Mouse (Mus musculus) cerebellum, adult 9-11 months (tissue): ENCODE results near the gene Slc7a7.
"Not testable (repeated sequence)": the region's sequence is repeated elsewhere in the genome, so short reads cannot be mapped to it uniquely, and the experiment has no call there.

Experiments used
- DNase-seq: peaks from one replicate; pipeline ENCODE4 v3.0.0; 2022

Gene Slc7a7

DNA sequence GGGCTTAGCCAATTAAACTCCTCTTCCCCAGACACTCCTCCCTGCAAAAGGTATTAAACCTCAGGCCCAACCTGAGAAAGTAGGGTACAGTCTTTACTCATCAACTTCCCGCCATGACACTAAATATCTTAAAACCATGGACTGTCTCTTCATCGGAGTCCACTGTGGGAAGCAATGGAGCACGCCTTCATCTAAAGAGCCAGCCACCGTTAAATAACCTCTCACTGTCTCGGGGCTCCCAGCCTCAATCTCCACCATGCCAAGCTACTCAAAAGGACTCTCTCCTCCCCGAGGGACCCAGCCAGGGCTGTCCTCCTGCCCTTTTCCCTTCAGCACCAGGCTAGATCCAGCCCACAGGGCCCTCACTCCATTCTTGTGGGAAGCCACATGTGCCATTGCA, 47.0 kb downstream of the Slc7a7 start:
- DNase-seq: no peak

GRCm38 (mm10) chr14:54369372-54369771, 48.2 kb downstream of the Slc7a7 start:
- DNase-seq: no peak

- peak; percentile 10 for DNase-seq
Observed at GRCm38 (mm10) chr14:54367429-54368060, 50.0 kb downstream of the Slc7a7 start.

- DNase-seq: no peak
Observed at GRCm38 (mm10) chr14:54366581-54366980, 51.0 kb downstream of the Slc7a7 start.

DNA sequence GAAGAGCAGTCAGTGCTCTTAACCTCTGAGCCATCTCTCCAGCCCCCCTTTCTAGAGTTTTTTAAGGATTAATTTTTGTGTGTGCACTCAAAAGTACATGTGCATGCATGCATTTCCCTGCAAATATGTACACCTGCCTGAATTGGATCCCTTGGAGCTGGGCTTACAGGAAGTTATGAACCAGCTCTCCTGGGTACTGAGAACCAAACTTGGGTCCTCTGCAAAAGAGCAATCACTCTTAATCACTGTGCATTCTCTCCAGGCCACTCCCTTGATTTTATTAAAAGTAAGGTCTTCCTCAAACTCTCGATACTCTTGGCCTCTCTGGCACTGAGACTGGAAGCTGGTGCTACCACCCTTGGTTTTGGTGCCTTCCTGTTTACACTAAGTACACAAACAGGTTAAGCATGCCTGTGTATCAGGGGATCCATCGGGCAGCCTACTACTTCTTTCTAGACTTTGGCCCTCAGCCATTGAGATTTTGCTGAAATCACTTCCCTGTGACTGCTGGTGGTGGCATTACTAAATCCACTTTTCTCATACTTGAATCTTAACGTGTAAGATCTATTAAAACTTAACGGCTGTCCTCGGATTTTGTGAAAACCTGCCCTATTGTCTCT, 52.4 kb downstream of the Slc7a7 start:
- no peak for DNase-seq

DNA sequence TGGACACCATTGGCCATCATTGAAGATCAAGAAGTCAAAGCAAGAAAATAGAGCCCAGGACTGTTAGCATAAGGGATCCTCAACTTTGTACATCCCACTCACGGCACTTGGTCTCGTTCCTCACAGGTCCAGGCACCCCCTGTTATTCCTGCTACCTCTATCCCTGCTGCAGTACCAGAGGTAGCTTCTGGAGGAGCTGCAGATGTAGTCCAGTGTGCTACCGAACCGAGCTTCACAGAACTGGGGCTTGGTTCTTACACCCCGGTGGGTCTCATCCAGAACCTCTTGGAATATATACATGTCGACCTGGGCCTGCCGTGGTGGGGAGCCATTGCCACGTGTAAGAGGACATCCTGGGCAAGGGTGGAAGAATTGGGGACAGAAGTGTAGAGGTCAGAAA, 54.4 kb downstream of the Slc7a7 start:
- no peak for DNase-seq

- DNase-seq: peak; percentile 95
Observed at GRCm38 (mm10) chr14:54360577-54361340, 56.8 kb downstream of the Slc7a7 start, which contains the start of gene Oxa1l. Gene Oxa1l, plus strand, starts transcription at chr14:54360834.

DNA sequence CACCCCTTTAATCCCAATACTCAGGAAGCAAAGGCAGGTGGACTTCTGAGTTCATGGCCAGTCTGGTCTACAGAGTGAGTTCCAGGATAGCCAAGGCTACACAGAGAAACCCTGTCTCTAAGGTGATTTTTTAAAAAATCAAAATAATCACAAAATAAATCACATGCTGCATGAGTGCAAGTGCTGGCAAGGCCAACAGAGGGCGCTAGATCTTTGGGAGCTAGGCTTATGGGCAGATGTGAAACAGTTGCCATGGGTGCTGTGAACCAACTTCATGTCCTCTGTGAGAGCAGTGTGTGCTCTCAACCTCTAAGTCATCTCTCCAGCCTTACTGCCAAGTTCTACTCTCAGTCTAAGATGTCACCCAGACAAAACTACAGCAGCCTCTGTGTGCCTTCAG, 63.2 kb downstream of the Slc7a7 start:
- DNase-seq: no peak

DNA sequence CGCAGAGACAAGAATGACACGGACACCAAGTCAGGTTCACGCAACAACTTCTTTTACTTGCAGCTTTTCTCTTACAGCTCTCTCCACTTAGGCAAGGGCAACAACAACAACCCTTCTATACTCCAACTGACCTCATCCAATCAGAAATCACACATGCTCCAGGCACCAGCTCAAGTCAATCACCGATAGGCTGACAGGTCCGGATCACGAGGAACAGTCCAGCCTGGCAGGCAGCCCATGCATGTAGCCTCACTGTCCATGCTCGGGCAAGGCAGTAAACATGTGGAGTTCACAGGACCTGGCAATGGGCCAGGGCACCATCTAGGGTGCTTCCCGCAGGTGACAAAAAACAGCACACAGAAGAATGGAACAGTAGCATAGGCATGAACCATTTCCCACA, 65.3 kb downstream of the Slc7a7 start:
- DNase-seq: no peak

DNA sequence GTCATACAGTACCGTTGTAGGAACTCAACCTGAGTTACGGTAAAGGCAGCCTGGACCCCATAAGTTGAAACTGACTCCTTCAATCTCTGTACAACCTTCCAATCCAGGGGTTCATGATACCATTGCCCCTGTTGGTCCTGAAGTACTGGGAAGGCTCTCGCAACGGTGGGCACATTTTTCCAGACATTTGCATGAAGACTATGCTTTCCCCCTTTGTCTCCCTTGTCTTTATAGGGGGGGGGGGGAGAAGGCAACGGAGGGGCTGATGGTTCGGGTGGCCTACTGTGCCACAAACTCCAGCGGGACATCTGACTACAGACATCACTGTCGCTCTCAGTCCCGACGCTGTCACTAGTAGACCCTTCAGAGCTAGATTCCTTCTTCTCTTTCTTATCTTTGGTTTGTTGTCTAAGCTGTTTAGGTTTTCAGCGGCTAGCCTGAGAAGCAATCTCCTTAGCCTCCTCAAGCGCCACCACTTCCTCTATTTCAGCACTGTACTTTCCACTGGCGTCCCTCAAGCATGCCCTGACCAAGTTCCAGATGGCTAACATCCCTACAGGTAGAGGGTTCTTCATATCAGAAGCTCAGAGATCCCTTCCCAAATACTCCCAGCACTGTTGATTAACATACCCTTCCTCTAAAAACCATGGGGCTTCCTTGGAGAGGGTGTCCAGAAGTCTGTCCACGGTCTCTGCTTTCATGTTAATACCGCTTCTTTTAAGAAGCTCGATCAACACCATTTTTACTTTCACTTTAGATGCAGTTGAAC, 66.6 kb downstream of the Slc7a7 start:
- DNase-seq: not testable (repeated sequence)

GRCm38 (mm10) chr14:54341807-54342206, 75.8 kb downstream of the Slc7a7 start:
- DNase-seq: not testable (repeated sequence)

- DNase-seq: no peak
Observed at GRCm38 (mm10) chr14:54340836-54341235, 76.7 kb downstream of the Slc7a7 start.

GRCm38 (mm10) chr14:54333452-54334189, 84.0 kb downstream of the Slc7a7 start:
- no peak for DNase-seq

DNA sequence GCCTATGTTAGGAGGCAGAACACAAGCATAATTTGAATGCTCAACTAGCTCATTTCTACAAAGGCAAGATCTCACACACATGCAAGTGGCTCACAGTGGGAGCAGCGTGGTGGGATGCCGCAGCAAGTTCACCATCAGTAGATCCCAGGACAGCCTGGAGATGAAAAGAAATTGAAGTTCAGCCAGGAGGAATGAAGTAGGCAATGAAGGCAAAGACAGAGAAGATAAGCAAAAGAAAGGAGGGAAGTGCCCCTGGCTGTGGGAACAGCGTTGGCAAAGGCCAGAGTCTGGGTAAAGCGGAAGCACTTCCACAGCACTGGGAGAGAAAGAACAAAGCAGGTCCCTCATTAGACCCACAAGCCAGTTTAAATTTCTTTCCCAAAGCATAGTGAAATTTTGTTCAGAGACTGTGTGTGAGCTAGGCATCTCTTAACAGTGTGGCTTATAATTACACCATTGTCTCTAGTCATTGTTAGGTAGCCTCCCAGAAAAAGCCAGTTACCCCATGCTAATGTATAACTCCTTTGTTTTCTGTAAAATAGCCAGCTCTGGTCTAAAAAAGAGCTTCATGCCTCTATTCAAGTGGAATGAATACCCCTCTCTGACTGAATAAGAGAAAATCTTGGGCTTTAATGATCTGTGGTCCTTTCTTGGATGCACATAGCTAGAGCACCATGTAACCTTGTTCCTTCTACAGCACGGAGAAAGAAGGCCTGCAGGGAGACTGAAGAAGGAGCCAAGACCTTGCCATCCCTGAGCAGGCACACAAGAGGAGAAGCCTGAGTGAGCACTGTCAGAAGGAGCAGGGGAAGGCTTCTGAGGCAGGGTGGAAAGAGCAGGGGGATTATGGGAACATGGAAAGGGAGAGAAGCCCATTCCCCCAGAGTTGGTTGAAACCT, 85.2 kb downstream of the Slc7a7 start:
- DNase-seq: no peak

- DNase-seq: no peak
Observed at GRCm38 (mm10) chr14:54331178-54331577, 86.4 kb downstream of the Slc7a7 start.

- no peak for DNase-seq
Observed at GRCm38 (mm10) chr14:54329201-54329600, 88.4 kb downstream of the Slc7a7 start.

- no peak for DNase-seq
Observed at GRCm38 (mm10) chr14:54328548-54328947, 89.0 kb downstream of the Slc7a7 start.

DNA sequence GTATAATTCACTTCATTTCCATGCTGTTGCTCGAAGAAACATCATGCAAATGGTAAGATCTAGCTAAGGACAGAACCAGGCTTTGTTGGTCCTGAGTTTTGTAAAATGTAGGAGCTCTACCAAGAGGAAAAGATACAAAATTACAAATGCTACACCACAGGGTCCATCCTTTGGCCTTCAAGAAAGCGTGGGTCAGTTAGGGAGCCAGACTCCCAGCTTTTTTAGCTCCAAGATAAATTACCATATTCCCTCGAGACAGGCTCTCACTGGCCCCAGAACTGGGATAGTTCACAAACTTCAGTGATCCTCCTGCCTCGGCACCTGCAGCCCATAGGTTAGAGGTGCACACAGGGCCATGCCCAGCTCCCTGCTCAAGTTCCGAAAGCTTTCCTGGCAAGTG, 93.1 kb downstream of the Slc7a7 start:
- no peak for DNase-seq

DNA sequence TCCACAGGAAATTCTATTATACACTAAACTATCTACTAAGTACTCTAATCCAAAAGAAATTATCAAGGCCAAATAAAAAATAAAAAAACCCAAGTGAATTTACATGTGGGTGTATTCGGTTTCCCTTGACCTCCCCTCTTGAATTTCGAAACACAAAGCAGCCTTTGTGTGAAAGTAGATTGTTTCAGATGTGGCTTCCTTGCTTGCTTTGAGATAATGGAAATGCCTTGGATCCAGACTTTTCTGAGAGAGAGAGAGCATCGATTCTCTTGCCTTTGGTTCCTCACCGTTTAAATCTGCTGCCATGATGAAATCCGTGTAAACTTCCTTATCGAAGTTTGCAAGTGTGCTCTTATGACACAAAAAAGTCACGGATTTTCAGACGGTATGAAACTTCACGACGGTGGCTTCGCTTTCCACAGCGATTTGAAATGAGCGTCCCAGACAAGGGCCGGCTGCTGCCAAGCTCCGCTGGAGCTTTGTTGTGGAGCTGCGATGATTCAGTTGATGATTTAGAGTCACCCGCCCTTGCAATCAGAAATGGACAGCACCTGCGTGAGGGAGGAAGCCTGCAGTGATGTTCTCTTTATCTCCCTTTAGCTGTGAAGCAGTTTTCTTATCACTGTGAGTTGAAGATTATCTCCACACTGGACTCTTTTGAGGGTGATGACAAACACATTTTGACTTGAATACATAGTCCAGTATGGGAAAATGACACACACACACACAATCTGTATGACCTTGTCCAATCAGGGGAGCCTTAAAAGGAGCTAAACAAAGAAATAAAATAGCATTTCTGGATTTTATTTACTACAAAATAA, 95.8 kb downstream of the Slc7a7 start:
- no peak for DNase-seq
